Mouse (Mus musculus) intestine, postnatal 0 days (tissue): ENCODE measurements around the gene Catspere2. TPM values are rescaled to one million over a fixed set of nuclear protein-coding genes. Genes with fewer than 3 reads are reported as not detected.
"Not testable (repeated sequence)": the region's sequence is repeated elsewhere in the genome, so short reads cannot be mapped to it uniquely, and the experiment has no call there.

Experiments
- ATAC-seq: fragments of 200-750 bp; cut with Nextera tagmentation; 2 replicates; pipeline ENCODE4 v1.8.0; 2017; ENCODE audit warnings: mild to moderate bottlenecking, moderate TSS enrichment, moderate library complexity
- H3K27ac ChIP-seq: fragments of 300-500 bp; sonication (generic); 2 replicates; pipeline ENCODE4 v1.5.1; 2014; ENCODE audit warnings: mild to moderate bottlenecking, low read depth, low read length, moderate library complexity
- H3K27me3 ChIP-seq: fragments of 300-500 bp; sonication (generic); replicated peaks from 2 replicates; pipeline ENCODE4 v1.6.1; 2014; ENCODE audit warnings: low read length, mixed read lengths; ENCODE audit not compliant: control insufficient read depth, insufficient read depth
- H3K36me3 ChIP-seq: fragments of 300-500 bp; sonication (generic); 2 replicates; pipeline ENCODE4 v1.6.1; 2014; ENCODE audit warnings: mild to moderate bottlenecking, moderate library complexity; ENCODE audit not compliant: control insufficient read depth, insufficient read depth
- H3K4me1 ChIP-seq: fragments of 300-500 bp; sonication (generic); replicated peaks from 2 replicates; pipeline ENCODE4 v1.6.1; 2014; ENCODE audit warnings: antibody characterized with exemption, low read length, mixed read lengths; ENCODE audit not compliant: control insufficient read depth, insufficient read depth
- H3K4me2 ChIP-seq: fragments of 300-500 bp; sonication (generic); replicated peaks from 2 replicates; pipeline ENCODE4 v1.6.1; 2014; ENCODE audit warnings: low read depth, mild to moderate bottlenecking, moderate library complexity
- H3K4me3 ChIP-seq: fragments of 300-500 bp; sonication (generic); 2 replicates; pipeline ENCODE4 v1.5.1; 2014; ENCODE audit warnings: low read depth, low read length
- H3K9ac ChIP-seq: fragments of 300-500 bp; sonication (generic); 2 replicates; pipeline ENCODE4 v1.6.1; 2014; ENCODE audit warnings: mild to moderate bottlenecking, low read depth, low read length
- H3K9me3 ChIP-seq: fragments of 300-500 bp; sonication (generic); 2 replicates; pipeline ENCODE4 v1.6.1; 2016; ENCODE audit warnings: mixed run types; ENCODE audit not compliant: control insufficient read depth
- CTCF ChIP-seq: sonication (generic); IDR thresholded peaks from 2 replicates; pipeline ENCODE4 v1.5.1; 2016; ENCODE audit warnings: low read depth, mild to moderate bottlenecking, control low read depth, antibody characterized with exemption, moderate library complexity
- WGBS: fragments of 180-500 bp; shearing (Covaris S2); extraction: QIAGEN DNeasy Blood & Tissue Kit; methylation state at CpG from one replicate; pipeline ENCODE4 v1.1.7; 2014; 5-methylcytosine and 5-hydroxymethylcytosine counted together
- polyA plus RNA-seq: library from polyadenylated mRNA; unstranded; fragments of >200 nt; fragmentation: Nextera tagmentation; extraction: Ambion mirVana; gene quantifications from 2 replicates; pipeline ENCODE4 v1.2.1, GENCODE M21; 2015

Catspere2 gene
- polyA plus RNA-seq, 1 experiment from 2014 or later = 0.17 TPM

DNA sequence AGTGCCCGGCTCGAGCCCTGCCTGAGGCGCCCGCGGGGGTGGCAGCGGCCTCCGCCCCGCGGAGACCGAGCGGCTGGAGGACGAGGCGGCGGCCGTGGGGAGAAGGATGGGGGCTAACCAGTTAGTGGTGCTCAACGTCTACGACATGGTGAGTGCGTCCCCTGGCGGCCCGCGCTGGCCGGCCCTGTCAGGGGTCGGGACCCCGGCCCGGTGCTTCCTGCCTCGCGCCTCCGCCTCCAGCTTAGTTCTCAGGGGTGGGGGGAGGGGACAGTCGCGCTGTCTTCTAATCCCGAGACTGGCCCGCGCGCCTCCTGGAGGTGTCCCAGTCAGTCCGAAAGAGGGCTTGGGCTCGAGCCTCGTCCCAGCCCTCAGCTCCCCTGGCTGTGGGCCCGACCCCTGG lies 204.6 kb downstream of the Catspere2 start:
- peak; percentile 43 for ATAC-seq
- not testable (repeated sequence) for H3K4me1 ChIP-seq, H3K27me3 ChIP-seq, H3K36me3 ChIP-seq, H3K9me3 ChIP-seq
- TF ChIP-seq CTCF = peak; percentile 56
- Histone ChIP-seq H3K9ac (peak overlapping the region; percentile 57), H3K27ac (peak overlapping the region; percentile 73; the same call in 1 of the 2 replicates), H3K4me2 (peak overlapping the region; percentile 66), H3K4me3 (peak overlapping the region; percentile 54)
- under 1% methylated on average over 23 of the region's 38 CpGs for WGBS

GRCm38 (mm10) chr1:178188386-178188785 lies 205.2 kb downstream of the Catspere2 start:
- Histone ChIP-seq H3K4me1 (no peaks in the 10 kb centered on the region), H3K9ac (peak overlapping the region; percentile 42), H3K36me3 (no peaks in the 10 kb centered on the region), H3K4me2 (peak overlapping the region; percentile 71), H3K4me3 (peak overlapping the region; percentile 34), H3K27me3 (no peaks in the 10 kb centered on the region), H3K9me3 (no peaks in the 10 kb centered on the region), H3K27ac (no peak overlapping the region)
- 3% methylated on average over 13 of the region's 13 CpGs for WGBS
- no peak for ATAC-seq
- no peak for TF ChIP-seq CTCF

DNA sequence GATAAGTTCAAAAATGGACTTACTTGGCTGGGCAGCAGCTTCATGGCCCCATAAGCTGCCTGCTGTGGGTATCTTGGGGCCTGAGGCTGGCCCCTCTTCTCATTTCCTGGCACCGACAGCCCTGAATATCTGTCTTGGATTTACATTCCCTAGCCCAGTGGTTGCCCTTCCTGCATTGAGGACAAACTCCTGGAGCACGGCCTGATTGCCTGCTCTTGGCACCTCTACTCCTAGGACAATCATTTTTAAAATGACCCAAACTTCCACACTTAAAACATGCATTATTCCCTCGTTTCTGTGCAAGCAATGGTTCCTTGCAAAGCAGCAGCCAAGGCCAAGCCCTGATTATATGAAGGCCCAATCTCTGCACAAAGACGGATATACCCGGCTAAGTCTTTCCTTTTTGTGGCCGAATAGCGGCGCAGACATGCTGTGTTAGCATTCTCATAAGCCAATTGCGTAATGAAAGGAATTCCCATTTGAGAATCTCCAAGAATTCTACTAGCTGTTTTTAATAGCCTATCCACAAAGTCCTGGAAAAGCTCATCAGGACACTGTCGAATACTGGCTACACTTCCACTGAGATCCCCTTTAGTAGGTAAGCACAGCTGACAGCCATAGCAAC lies 222.6 kb downstream of the Catspere2 start:
- WGBS = 75% methylated on average over 10 of the region's 10 CpGs
- Histone ChIP-seq H3K27ac (no peak overlapping the region), H3K4me1 (no peaks in the 10 kb centered on the region), H3K9me3 (no peaks in the 10 kb centered on the region), H3K4me3 (no peak overlapping the region), H3K4me2 (no peak overlapping the region), H3K36me3 (no peaks in the 10 kb centered on the region), H3K27me3 (no peaks in the 10 kb centered on the region), H3K9ac (no peak overlapping the region)
- no peak for TF ChIP-seq CTCF
- no peak for ATAC-seq

GRCm38 (mm10) chr1:178207856-178208255 lies 224.6 kb downstream of the Catspere2 start:
- not testable (repeated sequence) for H3K9me3 ChIP-seq, H3K27ac ChIP-seq, ATAC-seq, H3K36me3 ChIP-seq, H3K27me3 ChIP-seq, H3K4me3 ChIP-seq, H3K4me2 ChIP-seq, H3K9ac ChIP-seq, H3K4me1 ChIP-seq
- WGBS = 91% methylated on average over 4 of the region's 4 CpGs

DNA sequence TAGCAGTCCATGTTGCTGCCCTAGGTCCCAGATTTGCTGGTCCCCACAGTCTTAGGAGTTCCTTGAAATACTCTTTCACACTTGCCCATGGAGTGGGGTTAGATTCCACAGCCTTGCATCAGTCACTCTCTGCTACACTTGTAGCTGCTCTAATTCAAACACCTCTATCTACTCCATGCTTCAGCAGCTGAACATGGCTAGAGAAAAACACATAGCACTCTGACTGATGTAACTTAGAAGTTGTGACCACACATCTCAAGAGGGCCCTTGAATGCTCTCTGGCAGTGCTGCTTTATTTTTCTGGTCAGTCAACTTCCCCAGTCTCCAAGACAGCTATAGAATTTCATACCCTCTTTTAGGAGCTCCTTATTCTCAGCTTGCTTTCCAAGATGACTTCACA lies 226.7 kb downstream of the Catspere2 start:
- Histone ChIP-seq H3K4me1 (no peaks in the 10 kb centered on the region), H3K27me3 (no peaks in the 10 kb centered on the region), H3K9me3 (no peaks in the 10 kb centered on the region), H3K9ac (no peak overlapping the region), H3K27ac (no peak overlapping the region), H3K36me3 (no peaks in the 10 kb centered on the region), H3K4me2 (no peak overlapping the region), H3K4me3 (no peak overlapping the region)
- TF ChIP-seq CTCF = no peak
- ATAC-seq = no peak

DNA sequence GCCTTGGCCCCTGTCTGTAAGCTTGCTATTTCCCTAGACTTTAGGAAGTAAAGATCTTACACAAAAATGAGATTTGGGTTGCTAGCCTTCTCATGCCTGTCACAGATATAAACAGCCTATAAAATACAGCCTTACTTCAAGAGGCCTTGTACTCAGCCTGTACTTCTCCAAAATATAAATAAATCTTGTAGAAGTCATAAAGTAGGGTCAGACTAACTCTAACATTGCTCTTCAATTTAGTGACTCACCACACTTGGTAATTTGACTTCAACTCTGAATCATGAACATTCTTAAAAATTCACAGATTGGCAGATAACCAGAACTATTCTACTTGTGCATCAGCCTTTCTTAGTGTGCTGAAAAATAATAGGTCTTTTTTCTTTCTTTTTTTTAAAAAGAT lies 233.9 kb downstream of the Catspere2 start:
- no peak for TF ChIP-seq CTCF
- no peaks in the 10 kb centered on the region for H3K9me3 ChIP-seq
- no peak overlapping the region for H3K9ac ChIP-seq
- no peak overlapping the region for H3K27ac ChIP-seq
- no peak overlapping the region for H3K4me2 ChIP-seq
- no peak for ATAC-seq
- H3K36me3 ChIP-seq = no peaks in the 10 kb centered on the region
- no peaks in the 10 kb centered on the region for H3K27me3 ChIP-seq
- no peak overlapping the region for H3K4me3 ChIP-seq
- no peaks in the 10 kb centered on the region for H3K4me1 ChIP-seq

- Histone ChIP-seq H3K27me3 (no peaks in the 10 kb centered on the region), H3K9ac (no peak overlapping the region), H3K4me1 (no peaks in the 10 kb centered on the region), H3K27ac (no peak overlapping the region), H3K36me3 (no peaks in the 10 kb centered on the region), H3K4me2 (no peak overlapping the region), H3K9me3 (no peaks in the 10 kb centered on the region), H3K4me3 (no peak overlapping the region)
- ATAC-seq = no peak
- no peak for TF ChIP-seq CTCF
Measured at GRCm38 (mm10) chr1:178218305-178218704, 235.1 kb downstream of the Catspere2 start.
